Mouse (Mus musculus) bone marrow macrophage, adult 2 months (primary cell): Measurements from ENCODE around the gene Samd13.

Experiments used
- CTCF ChIP-seq: IDR thresholded peaks from 2 replicates; pipeline ENCODE4 v1.5.1; 2012; ENCODE audit warnings: low read depth, mild to moderate bottlenecking, low read length, moderate library complexity
- POLR2A ChIP-seq: IDR thresholded peaks from 2 replicates; pipeline ENCODE4 v1.6.1; 2012; ENCODE audit warnings: mild to moderate bottlenecking, low read depth, low read length, borderline replicate concordance

GRCm38 (mm10) chr3:146650716-146651115 lies 34.7 kb downstream of the Samd13 start:
- TF ChIP-seq CTCF (no peak), POLR2A (no peak)
